Mouse (Mus musculus): ENCODE measurements around the gene Olfr815. TPM values are rescaled to one million over a fixed set of nuclear protein-coding genes. Genes with fewer than 3 reads are reported as not detected.
"Not testable (repeated sequence)": the region's sequence is repeated elsewhere in the genome, so short reads cannot be mapped to it uniquely, and the experiment has no call there.

Olfr815 gene
- total RNA-seq (2014; fragmentation: Nextera tagmentation) = not detected in 2 replicates
- total RNA-seq (2017) = not detected in 2 replicates

DNA sequence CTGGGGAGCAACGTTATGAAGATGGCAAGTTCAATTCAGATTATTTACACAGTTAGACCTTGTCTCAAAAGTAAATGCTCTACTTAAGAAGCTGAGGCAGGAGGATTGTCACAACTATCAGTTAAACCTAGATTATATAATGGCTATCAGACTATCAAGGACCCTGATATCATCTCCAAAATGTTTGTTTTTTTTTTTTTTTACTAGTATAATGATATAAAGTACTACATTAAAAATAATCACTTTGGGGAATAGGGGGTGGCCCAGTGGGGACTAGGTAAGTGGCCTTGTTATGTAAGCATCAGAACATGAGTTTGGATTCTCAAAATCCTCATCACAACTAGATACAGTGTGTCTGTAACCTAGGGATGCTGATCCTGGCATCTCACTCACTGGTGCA is at the start of gene Olfr815:
TSS of gene Olfr815 (minus strand) at position 101 of the 400 bp plus-strand sequence.
- not testable (repeated sequence) for ATAC-seq (replicated peaks; ENCODE audit: low FRiP score, low TSS enrichment, poor library complexity, severe bottlenecking)

DNA sequence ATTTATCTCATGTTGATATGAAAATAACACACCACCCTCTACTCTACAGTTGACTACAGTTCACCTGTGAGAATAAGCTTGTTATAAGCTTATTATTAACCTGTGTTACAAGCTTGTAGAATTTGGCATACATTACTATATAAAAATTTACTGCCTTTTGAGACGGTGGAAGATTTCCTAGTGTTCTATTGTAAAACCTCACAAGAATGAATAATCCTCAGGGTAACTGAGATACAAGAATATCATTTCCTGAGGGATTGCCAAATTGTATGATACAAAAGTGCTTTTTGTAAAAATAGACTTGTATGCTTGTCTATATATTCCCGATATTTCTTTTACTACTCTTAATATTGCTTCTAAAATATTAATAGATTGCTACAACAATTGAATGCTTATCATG is 43.3 kb upstream of the Olfr815 start, which contains the start of gene Olfr818:
TSS of gene Olfr818 (minus strand) at position 101 of the 400 bp plus-strand sequence.
- no peak for ATAC-seq (replicated peaks; ENCODE audit: low FRiP score, low TSS enrichment, poor library complexity, severe bottlenecking)

GRCm38 (mm10) chr10:129915497-129915896 is 9.8 kb upstream of the Olfr815 start, which contains the start of gene Olfr816:
TSS of gene Olfr816 (minus strand) at chr10:129915597.
- ATAC-seq (replicated peaks; ENCODE audit: low FRiP score, low TSS enrichment, poor library complexity, severe bottlenecking) = no peak

DNA sequence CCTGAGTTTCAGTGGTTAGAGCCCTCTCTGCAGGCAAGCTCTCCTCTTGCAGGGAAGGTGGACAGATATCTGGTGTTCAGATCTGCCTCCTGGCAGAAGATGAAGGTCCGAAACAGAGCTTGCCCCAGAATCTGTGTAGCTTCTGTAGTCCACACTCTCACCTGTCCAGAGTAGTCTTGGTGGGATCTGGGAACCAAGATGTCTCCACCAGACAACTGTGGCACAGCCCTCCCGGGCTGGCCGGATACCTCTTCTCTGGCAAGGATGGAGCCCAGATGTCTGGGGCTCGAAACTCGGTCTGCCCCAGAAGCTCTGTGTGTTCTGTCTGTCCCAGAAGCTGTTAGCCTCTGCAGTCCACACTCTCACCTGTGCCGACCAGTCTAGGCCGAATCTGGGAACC is 19.7 kb downstream of the Olfr815 start:
- ATAC-seq (replicated peaks; ENCODE audit: low FRiP score, low TSS enrichment, poor library complexity, severe bottlenecking) = no peak

- ATAC-seq (replicated peaks; ENCODE audit: low FRiP score, low TSS enrichment, poor library complexity, severe bottlenecking) = not testable (repeated sequence)
Measured at GRCm38 (mm10) chr10:129885496-129885895, 20.2 kb downstream of the Olfr815 start.

DNA sequence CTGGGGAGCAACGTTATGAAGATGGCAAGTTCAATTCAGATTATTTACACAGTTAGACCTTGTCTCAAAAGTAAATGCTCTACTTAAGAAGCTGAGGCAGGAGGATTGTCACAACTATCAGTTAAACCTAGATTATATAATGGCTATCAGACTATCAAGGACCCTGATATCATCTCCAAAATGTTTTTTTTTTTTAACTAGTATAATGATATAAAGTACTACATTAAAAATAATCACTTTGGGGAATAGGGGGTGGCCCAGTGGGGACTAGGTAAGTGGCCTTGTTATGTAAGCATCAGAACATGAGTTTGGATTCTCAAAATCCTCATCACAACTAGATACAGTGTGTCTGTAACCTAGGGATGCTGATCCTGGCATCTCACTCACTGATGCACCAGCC is 25.9 kb downstream of the Olfr815 start, which contains the start of gene Olfr814:
TSS of gene Olfr814 (minus strand) at position 101 of the 400 bp plus-strand sequence.
- ATAC-seq (replicated peaks; ENCODE audit: low FRiP score, low TSS enrichment, poor library complexity, severe bottlenecking) = not testable (repeated sequence)

- no peak for ATAC-seq (replicated peaks; ENCODE audit: low FRiP score, low TSS enrichment, poor library complexity, severe bottlenecking)
Measured at GRCm38 (mm10) chr10:129855067-129855466, 50.6 kb downstream of the Olfr815 start, which contains the start of gene Olfr813. TSS of gene Olfr813 (plus strand) at chr10:129855367.

Other genes with a start within 250 kb of the Olfr815 start
- not detected in 2 replicates for gene Olfr800, start 248.2 kb downstream of the Olfr815 start, total RNA-seq (2014; fragmentation: Nextera tagmentation)
- not detected in 2 replicates for gene Olfr800, start 248.2 kb downstream of the Olfr815 start, total RNA-seq (2017)
- not detected in 2 replicates for gene Olfr801, start 232.0 kb downstream of the Olfr815 start, total RNA-seq (2014; fragmentation: Nextera tagmentation)
- not detected in 2 replicates for gene Olfr801, start 232.0 kb downstream of the Olfr815 start, total RNA-seq (2017)
- not detected in 2 replicates for gene Olfr802, start 217.7 kb downstream of the Olfr815 start, total RNA-seq (2014; fragmentation: Nextera tagmentation)
- not detected in 2 replicates for gene Olfr802, start 217.7 kb downstream of the Olfr815 start, total RNA-seq (2017)
- gene Olfr803, start 211.6 kb downstream of the Olfr815 start, total RNA-seq (2014; fragmentation: Nextera tagmentation) = not detected in 2 replicates
- not detected in 2 replicates for gene Olfr803, start 211.6 kb downstream of the Olfr815 start, total RNA-seq (2017)
- not detected in 2 replicates for gene Olfr804, start 202.7 kb downstream of the Olfr815 start, total RNA-seq (2014; fragmentation: Nextera tagmentation)
- not detected in 2 replicates for gene Olfr804, start 202.7 kb downstream of the Olfr815 start, total RNA-seq (2017)
- not detected in 2 replicates for gene Olfr805, start 176.5 kb downstream of the Olfr815 start, total RNA-seq (2014; fragmentation: Nextera tagmentation)
- gene Olfr805, start 176.5 kb downstream of the Olfr815 start, total RNA-seq (2017) = not detected in 2 replicates
- not detected in 2 replicates for gene Olfr806, start 163.9 kb downstream of the Olfr815 start, total RNA-seq (2014; fragmentation: Nextera tagmentation)
- not detected in 2 replicates for gene Olfr806, start 163.9 kb downstream of the Olfr815 start, total RNA-seq (2017)
- not detected in 2 replicates for gene Olfr807, start 148.1 kb downstream of the Olfr815 start, total RNA-seq (2014; fragmentation: Nextera tagmentation)
- not detected in 2 replicates for gene Olfr807, start 148.1 kb downstream of the Olfr815 start, total RNA-seq (2017)
- gene Olfr808, start 140.4 kb downstream of the Olfr815 start, total RNA-seq (2014; fragmentation: Nextera tagmentation) = 0.12 TPM in 1 of 2 replicates, not detected in the other
- not detected in 2 replicates for gene Olfr808, start 140.4 kb downstream of the Olfr815 start, total RNA-seq (2017)
- not detected in 2 replicates for gene Olfr809, start 131.2 kb downstream of the Olfr815 start, total RNA-seq (2014; fragmentation: Nextera tagmentation)
- gene Olfr809, start 131.2 kb downstream of the Olfr815 start, total RNA-seq (2017) = not detected in 2 replicates
- gene Olfr810, start 111.0 kb downstream of the Olfr815 start, total RNA-seq (2014; fragmentation: Nextera tagmentation) = not detected in 2 replicates
- gene Olfr810, start 111.0 kb downstream of the Olfr815 start, total RNA-seq (2017) = not detected in 2 replicates
- gene Olfr811, start 101.5 kb downstream of the Olfr815 start, total RNA-seq (2014; fragmentation: Nextera tagmentation) = not detected in 2 replicates
- not detected in 2 replicates for gene Olfr811, start 101.5 kb downstream of the Olfr815 start, total RNA-seq (2017)
- gene Olfr812, start 59.8 kb downstream of the Olfr815 start, total RNA-seq (2014; fragmentation: Nextera tagmentation) = not detected in 2 replicates
- gene Olfr812, start 59.8 kb downstream of the Olfr815 start, total RNA-seq (2017) = not detected in 2 replicates
- gene Olfr813, start 50.5 kb downstream of the Olfr815 start, total RNA-seq (2014; fragmentation: Nextera tagmentation) = not detected in 2 replicates
- not detected in 2 replicates for gene Olfr813, start 50.5 kb downstream of the Olfr815 start, total RNA-seq (2017)
- not detected in 2 replicates for gene Olfr814, start 26.0 kb downstream of the Olfr815 start, total RNA-seq (2014; fragmentation: Nextera tagmentation)
- not detected in 2 replicates for gene Olfr814, start 26.0 kb downstream of the Olfr815 start, total RNA-seq (2017)
- gene Olfr816, start 9.7 kb upstream of the Olfr815 start, total RNA-seq (2014; fragmentation: Nextera tagmentation) = not detected in 2 replicates
- not detected in 2 replicates for gene Olfr816, start 9.7 kb upstream of the Olfr815 start, total RNA-seq (2017)
- not detected in 2 replicates for gene Olfr818, start 43.2 kb upstream of the Olfr815 start, total RNA-seq (2014; fragmentation: Nextera tagmentation)
- gene Olfr818, start 43.2 kb upstream of the Olfr815 start, total RNA-seq (2017) = not detected in 2 replicates
- not detected in 2 replicates for gene Olfr819, start 61.4 kb upstream of the Olfr815 start, total RNA-seq (2014; fragmentation: Nextera tagmentation)
- not detected in 2 replicates for gene Olfr819, start 61.4 kb upstream of the Olfr815 start, total RNA-seq (2017)
- gene Olfr247, start 70.3 kb upstream of the Olfr815 start, total RNA-seq (2014; fragmentation: Nextera tagmentation) = not detected in 2 replicates
- gene Olfr247, start 70.3 kb upstream of the Olfr815 start, total RNA-seq (2017) = not detected in 2 replicates
- gene Gm10310, start 79.2 kb upstream of the Olfr815 start, total RNA-seq (2014; fragmentation: Nextera tagmentation) = not detected in 2 replicates
- gene Gm10310, start 79.2 kb upstream of the Olfr815 start, total RNA-seq (2017) = not detected in 2 replicates
- gene Olfr820, start 106.8 kb upstream of the Olfr815 start, total RNA-seq (2014; fragmentation: Nextera tagmentation) = not detected in 2 replicates
- not detected in 2 replicates for gene Olfr820, start 106.8 kb upstream of the Olfr815 start, total RNA-seq (2017)
- gene Olfr821, start 124.5 kb upstream of the Olfr815 start, total RNA-seq (2014; fragmentation: Nextera tagmentation) = not detected in 2 replicates
- not detected in 2 replicates for gene Olfr821, start 124.5 kb upstream of the Olfr815 start, total RNA-seq (2017)
- gene Olfr822, start 165.3 kb upstream of the Olfr815 start, total RNA-seq (2014; fragmentation: Nextera tagmentation) = not detected in 2 replicates
- not detected in 2 replicates for gene Olfr822, start 165.3 kb upstream of the Olfr815 start, total RNA-seq (2017)
- gene Olfr823, start 209.5 kb upstream of the Olfr815 start, total RNA-seq (2014; fragmentation: Nextera tagmentation) = not detected in 2 replicates
- not detected in 2 replicates for gene Olfr823, start 209.5 kb upstream of the Olfr815 start, total RNA-seq (2017)
- not detected in 2 replicates for gene Olfr824, start 224.1 kb upstream of the Olfr815 start, total RNA-seq (2014; fragmentation: Nextera tagmentation)
- gene Olfr824, start 224.1 kb upstream of the Olfr815 start, total RNA-seq (2017) = not detected in 2 replicates

Measured in megakaryocyte-erythroid progenitor cell, adult 5-6 weeks (primary cell).